Mouse (Mus musculus) megakaryocyte, embryonic 14.5 days (primary cell): ENCODE data around the gene Nxph1.

ENCODE experiments used
- FLI1 ChIP-seq: IDR thresholded peaks from 2 replicates; pipeline ENCODE4 v1.6.1; 2012; ENCODE audit warnings: low read length, inconsistent platforms, mixed read lengths
- GATA1 ChIP-seq: IDR thresholded peaks from 3 replicates; pipeline ENCODE4 v1.6.1; 2012; ENCODE audit warnings: mixed read lengths, low read length, inconsistent platforms, borderline replicate concordance

DNA sequence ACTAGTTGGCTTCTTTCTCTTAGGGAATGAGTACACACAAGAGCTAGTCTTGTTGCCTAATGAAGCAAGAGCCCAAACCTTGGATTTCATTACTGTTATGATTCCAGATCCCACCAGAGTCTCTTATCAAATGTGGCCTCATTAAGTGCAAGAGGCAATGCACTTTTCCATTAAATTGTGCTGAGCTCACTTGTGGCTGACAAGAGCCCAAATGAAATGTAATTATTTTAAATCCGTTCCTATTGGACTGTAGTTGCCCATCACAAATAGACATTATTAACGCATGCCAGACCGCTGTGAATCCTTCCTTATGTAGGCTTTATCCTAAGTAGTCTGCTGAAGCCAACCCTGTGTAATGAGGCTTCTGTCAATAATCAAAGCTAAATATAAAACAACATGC, 118.2 kb downstream of the Nxph1 start:
- no peak for TF ChIP-seq GATA1
- no peak for TF ChIP-seq FLI1
